Mouse (Mus musculus): ENCODE results near the gene Pex26.

GRCm38 (mm10) chr6:121215896-121216295 lies 32.4 kb downstream of the Pex26 start:
- TF ChIP-seq CTCF (IDR thresholded peaks at IDR 0.05; ENCODE audit: insufficient read depth, low read length) = no peak
- no peak for TF ChIP-seq POLR2A (IDR thresholded peaks at IDR 0.05; ENCODE audit: borderline replicate concordance, extremely low read depth, low read depth, low read length)

Measured in lung, adult 2 months (tissue).